In genomic region chr3:146866563-146866962, GRCm38 (mm10) we compare ENCODE assay signal across 11 mouse cellular contexts. TPM values are rescaled to one million over a fixed set of nuclear protein-coding genes. Genes with fewer than 3 reads are reported as not detected.
A peak's percentile ranks its signal among the peaks of the same experiment; 100 is the strongest.
DNase-seq lines count a peak whose midpoint lies in the region; ATAC-seq and TF ChIP-seq lines count a peak whose summit lies in the region.
"Had no signal": no experiment of that assay in that cellular context is flagged by ENCODE, and none has a peak within 500 bp of the region (broad histone marks: within the 10 kb centered on the region; RNA-seq: fewer than 3 reads in every experiment).

No protein-coding gene starts in this region.

- no peaks in the 10 kb centered on the region for H3K27me3 ChIP-seq in midbrain, postnatal 0 days (ENCODE audit: insufficient read depth, low read length)
- no peaks in the 10 kb centered on the region for H3K27me3 ChIP-seq in midbrain, embryonic 10.5 days (ENCODE audit: low read depth, poor library complexity, severe bottlenecking)
- no peaks in the 10 kb centered on the region for H3K27me3 ChIP-seq in small intestine, adult 2 months (ENCODE audit: control insufficient read depth, insufficient read depth, low read length)
- H3K27me3 ChIP-seq: limb, embryonic 12.5 days had no signal

- DNase-seq in gastrocnemius, adult 2 months = no peak
- no peak for DNase-seq in gastrocnemius, postnatal 4 days (ENCODE audit: low spot score in 2 of 2)
- DNase-seq in midbrain, postnatal 0 days (ENCODE audit: low spot score) = no peak
- DNase-seq in midbrain, embryonic 10.5 days (ENCODE audit: low spot score) = no peak
- peak; percentile 44 for DNase-seq in embryo, embryonic 10 days (ENCODE audit: low spot score)
- DNase-seq in adrenal gland, adult 18-20 months (ENCODE audit: low spot score in 2 of 2) = no peak
- DNase-seq: right cerebral cortex, postnatal 4 days had no signal

- no peaks in the 10 kb centered on the region for H3K4me1 ChIP-seq in midbrain, postnatal 0 days (ENCODE audit: insufficient read depth, low read length)
- no peaks in the 10 kb centered on the region for H3K4me1 ChIP-seq in midbrain, embryonic 10.5 days
- H3K4me1 ChIP-seq in small intestine, adult 2 months (ENCODE audit: control insufficient read depth, insufficient read depth, insufficient read length, low read length) = no peaks in the 10 kb centered on the region
- H3K4me1 ChIP-seq: limb, embryonic 12.5 days had no signal

- no peak overlapping the region for H3K4me2 ChIP-seq in midbrain, postnatal 0 days (ENCODE audit: low read depth, low read length, poor library complexity, severe bottlenecking)
- H3K4me2 ChIP-seq: limb, embryonic 12.5 days had no signal

- ATAC-seq in midbrain, postnatal 0 days (ENCODE audit: low FRiP score) = no peak
- ATAC-seq in monocyte, adult 5-6 weeks (replicated peaks; ENCODE audit: insufficient number of reproducible peaks, low FRiP score, low TSS enrichment, poor library complexity, severe bottlenecking) = no peak
- ATAC-seq: inflammation-experienced regulatory T-cells, adult 6 months had no signal

- TF ChIP-seq POLR2A in small intestine, adult 2 months (IDR thresholded peaks at IDR 0.05; ENCODE audit: low read depth, low read length) = no peak

- H3K4me3 ChIP-seq in gastrocnemius, adult 2 months = no peak overlapping the region
- no peak overlapping the region for H3K4me3 ChIP-seq in midbrain, postnatal 0 days (ENCODE audit: low read depth, low read length)
- no peak overlapping the region for H3K4me3 ChIP-seq in midbrain, embryonic 10.5 days
- no peak overlapping the region for H3K4me3 ChIP-seq in small intestine, adult 2 months (ENCODE audit: low read depth, low read length)
- H3K4me3 ChIP-seq: limb, embryonic 12.5 days had no signal

- H3K27ac ChIP-seq in gastrocnemius, adult 2 months = no peak overlapping the region
- no peak overlapping the region for H3K27ac ChIP-seq in midbrain, postnatal 0 days (ENCODE audit: low read depth, low read length)
- no peak overlapping the region for H3K27ac ChIP-seq in midbrain, embryonic 10.5 days (replicated peaks)
- no peak overlapping the region for H3K27ac ChIP-seq in small intestine, adult 2 months (ENCODE audit: insufficient read depth, low read depth, low read length)
- H3K27ac ChIP-seq: limb, embryonic 12.5 days had no signal

- no peaks in the 10 kb centered on the region for H3K9me3 ChIP-seq in midbrain, postnatal 0 days (ENCODE audit: low read length)
- no peaks in the 10 kb centered on the region for H3K9me3 ChIP-seq in midbrain, embryonic 10.5 days (replicated peaks)
- H3K9me3 ChIP-seq: limb, embryonic 12.5 days had no signal

- intact Hi-C loops in gastrocnemius, adult 2 months (cut with DNase I) = no loop called here

- H3K36me3 ChIP-seq in midbrain, postnatal 0 days (ENCODE audit: insufficient read depth, low read length) = no peaks in the 10 kb centered on the region
- no peaks in the 10 kb centered on the region for H3K36me3 ChIP-seq in midbrain, embryonic 10.5 days
- H3K36me3 ChIP-seq in small intestine, adult 2 months (ENCODE audit: control insufficient read depth, insufficient read depth, low read length) = no peaks in the 10 kb centered on the region
- H3K36me3 ChIP-seq: limb, embryonic 12.5 days had no signal

- WGBS in midbrain, postnatal 0 days = 33% methylated on average over 4 of the region's 4 CpGs
- WGBS in midbrain, embryonic 10.5 days = 38% methylated on average over 4 of the region's 4 CpGs
- WGBS in small intestine, adult 2 months = 44% methylated on average over 4 of the region's 4 CpGs

- no peak overlapping the region for H3K9ac ChIP-seq in midbrain, postnatal 0 days (replicated peaks; ENCODE audit: low read length, poor library complexity, severe bottlenecking)
- H3K9ac ChIP-seq: limb, embryonic 12.5 days had no signal

- TF ChIP-seq CTCF in gastrocnemius, adult 2 months (IDR thresholded peaks at IDR 0.05) = peak; percentile 43
- TF ChIP-seq CTCF in midbrain, postnatal 0 days (IDR thresholded peaks at IDR 0.05) = peak; percentile 51
- TF ChIP-seq CTCF in small intestine, adult 2 months (IDR thresholded peaks at IDR 0.05; ENCODE audit: extremely low read depth, insufficient read length, insufficient replicate concordance, low read depth, low read length) = peak; percentile 24; the same call in 1 of the 2 replicates

RNA-seq across cellular contexts. Expression of gene Ttll7, which starts 14.4 kb away (rescaled TPM):
- 100 to 1,000 TPM in 1 of 2 experiments, 10 to 100 TPM in 1; 63.7 to 165 TPM for total RNA-seq in gastrocnemius, adult 2 months (2021)
- total RNA-seq in gastrocnemius, postnatal 4 days (2021) = 1 to 10 TPM; 7.7 to 9.2 TPM
- 20.5 and 29.2 TPM in 2 replicates for total RNA-seq in midbrain, postnatal 0 days (2014; rRNA removed)
- polyA plus RNA-seq in midbrain, postnatal 0 days (2015; fragmentation: Nextera tagmentation; extraction: Ambion mirVana) = 7.8 and 9.1 TPM in 2 replicates
- 3.2 and 3.7 TPM in 2 replicates for polyA plus RNA-seq in midbrain, embryonic 10.5 days (2016; fragmentation: Nextera tagmentation; extraction: Ambion mirVana)
- polyA plus RNA-seq in small intestine, adult 2 months (2012; rRNA removed) = 0.55 and 0.61 TPM in 2 replicates
- total RNA-seq in adrenal gland, adult 18-20 months (2021) = 1 to 10 TPM; 5.1 to 7.7 TPM
- total RNA-seq in monocyte, adult 5-6 weeks (2017) = 0.19 TPM in 1 of 3 replicates, not detected in the others
- polyA plus RNA-seq: inflammation-experienced regulatory T-cells, adult 6 months had no signal

RNA-seq across cellular contexts. Expression of gene Prkacb, which starts 53.8 kb away (rescaled TPM):
- total RNA-seq in gastrocnemius, adult 2 months (2021) = 10 to 100 TPM; 44.3 to 45.4 TPM
- total RNA-seq in gastrocnemius, postnatal 4 days (2021) = 10 to 100 TPM; 72.9 to 76.0 TPM
- 311 and 350 TPM in 2 replicates for total RNA-seq in midbrain, postnatal 0 days (2014; rRNA removed)
- polyA plus RNA-seq in midbrain, postnatal 0 days (2015; fragmentation: Nextera tagmentation; extraction: Ambion mirVana) = 220 and 221 TPM in 2 replicates
- polyA plus RNA-seq in midbrain, embryonic 10.5 days (2016; fragmentation: Nextera tagmentation; extraction: Ambion mirVana) = 56.0 and 64.4 TPM in 2 replicates
- polyA plus RNA-seq in small intestine, adult 2 months (2012; rRNA removed) = 4.2 and 7.1 TPM in 2 replicates
- total RNA-seq in adrenal gland, adult 18-20 months (2021) = 100 to 1,000 TPM in 1 of 2 experiments, 10 to 100 TPM in 1; 99.8 to 120 TPM
- total RNA-seq in monocyte, adult 5-6 weeks (2017) = 91.4 to 161 TPM (median 99.1 TPM) in 3 replicates
